Mouse (Mus musculus): ENCODE measurements around the gene Hebp1.

DNA sequence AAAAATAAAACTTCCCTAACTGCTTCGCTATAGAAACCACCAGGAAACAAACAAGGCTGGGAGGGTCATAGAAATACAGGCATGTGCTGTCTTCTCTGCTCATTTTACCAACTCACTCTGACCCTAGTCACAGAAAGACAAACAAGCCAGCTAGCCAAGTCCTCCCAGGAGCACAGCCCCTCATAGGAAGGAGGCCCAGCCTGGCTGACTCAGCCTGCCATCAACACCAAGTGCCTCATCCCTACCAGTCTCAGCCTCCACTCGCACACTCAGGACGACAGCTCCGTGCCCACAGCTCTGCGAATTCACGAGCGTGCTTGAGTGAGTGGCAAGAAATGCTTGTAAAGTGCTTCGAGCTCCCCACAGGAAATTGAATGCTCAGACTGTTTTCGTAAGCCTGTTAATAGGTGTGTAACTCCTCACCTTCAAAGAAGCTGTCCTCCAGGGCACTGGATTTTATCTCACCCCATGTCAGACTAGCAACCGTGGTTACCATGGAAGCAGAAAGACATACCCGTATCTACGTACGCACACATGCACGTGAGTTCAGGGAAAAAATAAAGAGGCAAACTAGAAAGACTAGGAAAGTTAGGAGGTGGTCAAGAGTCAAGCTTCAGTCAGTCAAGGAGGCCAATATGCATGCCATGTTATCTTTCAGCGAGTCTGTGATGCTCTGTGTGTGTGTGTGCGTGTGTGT lies 56.2 kb downstream of the Hebp1 start:
- TF ChIP-seq CTCF (IDR thresholded peaks at IDR 0.05; ENCODE audit: low read depth, low read length) (no peak), POLR2A (IDR thresholded peaks at IDR 0.05; ENCODE audit: extremely low read depth, insufficient read depth, low read length) (no peak)
